Mouse (Mus musculus) skeletal muscle tissue, adult 2 months (tissue): ENCODE results near the gene Grb7.

ENCODE experiments used
- DNase-seq: peaks from one replicate; pipeline ENCODE4 v3.0.0-alpha.2; 2012; ENCODE audit warnings: low read depth, low spot score

Grb7 gene

DNA sequence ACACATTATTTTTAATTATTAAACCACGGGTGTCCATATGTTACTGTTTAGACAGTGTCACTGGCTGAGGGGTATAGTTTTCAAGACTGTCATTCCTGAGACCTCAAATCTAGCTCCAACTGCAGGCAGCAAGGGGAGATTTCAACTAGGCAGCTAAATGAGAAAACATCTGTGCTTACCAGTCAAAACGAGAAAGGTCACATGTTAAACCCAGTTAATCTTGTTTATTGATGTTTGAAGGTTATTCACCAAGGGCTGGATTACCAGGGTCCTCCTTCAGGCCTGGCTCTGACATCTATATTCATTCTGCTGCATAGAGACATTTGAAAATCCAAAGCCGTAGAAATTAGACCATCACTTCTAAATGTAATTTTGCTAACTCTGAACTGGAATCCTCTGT is 58.7 kb downstream of the Grb7 start:
- DNase-seq = no peak
